Mouse (Mus musculus): ENCODE measurements around the gene Map4k5.

The Map4k5 gene

DNA sequence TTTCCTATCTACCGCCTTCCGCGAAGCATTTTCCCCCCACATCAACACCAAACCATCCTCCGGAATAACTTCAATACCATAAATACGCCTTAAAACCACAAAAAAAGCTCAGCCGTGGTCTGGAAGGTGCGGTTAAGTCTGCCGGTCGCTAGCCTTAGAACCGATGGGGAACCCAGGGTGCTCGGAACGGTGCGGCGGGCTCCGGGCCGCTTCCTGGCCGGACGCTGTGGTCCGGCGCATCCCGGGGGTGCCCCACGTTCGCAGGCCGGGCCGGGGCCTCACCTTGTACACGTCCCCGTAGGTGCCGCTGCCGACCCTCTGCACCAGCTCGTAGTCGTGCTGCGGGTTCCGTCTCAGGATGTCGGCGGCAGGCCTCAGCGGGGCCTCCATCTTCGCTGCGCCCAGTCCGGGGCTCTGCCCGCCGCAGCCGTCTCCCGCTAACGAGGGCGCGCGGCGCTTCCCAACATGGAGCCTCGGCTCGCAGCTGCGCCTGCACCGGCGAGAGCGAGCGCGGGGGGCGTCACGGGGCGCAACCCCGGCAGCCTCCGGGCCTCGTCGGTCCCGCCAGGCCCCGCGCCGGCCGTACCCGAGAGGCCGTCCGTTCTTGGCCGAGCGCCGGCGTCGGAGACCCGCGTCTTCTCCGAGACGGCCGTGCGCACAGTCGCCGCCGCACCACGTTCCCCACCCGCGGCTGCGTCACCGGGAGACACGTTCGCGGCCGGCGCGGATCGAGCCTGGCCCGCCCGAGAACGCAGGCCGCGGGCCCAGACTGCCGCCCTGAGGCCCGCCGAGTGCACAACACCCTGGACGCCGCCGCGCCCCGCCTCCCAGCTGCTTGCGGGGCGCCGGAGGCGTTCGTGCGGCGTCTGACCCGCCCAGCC is at the start of gene Map4k5, which contains the start of gene Atl1:
TSS of gene Map4k5 (minus strand) at position 830 of the 881 bp plus-strand sequence.
TSS of gene Atl1 (plus strand) at position 244 of the 881 bp plus-strand sequence.
- peak; percentile 72 to 73 for DNase-seq (ENCODE audit: low read depth in 2 of 2, low spot score in 2 of 2)

DNA sequence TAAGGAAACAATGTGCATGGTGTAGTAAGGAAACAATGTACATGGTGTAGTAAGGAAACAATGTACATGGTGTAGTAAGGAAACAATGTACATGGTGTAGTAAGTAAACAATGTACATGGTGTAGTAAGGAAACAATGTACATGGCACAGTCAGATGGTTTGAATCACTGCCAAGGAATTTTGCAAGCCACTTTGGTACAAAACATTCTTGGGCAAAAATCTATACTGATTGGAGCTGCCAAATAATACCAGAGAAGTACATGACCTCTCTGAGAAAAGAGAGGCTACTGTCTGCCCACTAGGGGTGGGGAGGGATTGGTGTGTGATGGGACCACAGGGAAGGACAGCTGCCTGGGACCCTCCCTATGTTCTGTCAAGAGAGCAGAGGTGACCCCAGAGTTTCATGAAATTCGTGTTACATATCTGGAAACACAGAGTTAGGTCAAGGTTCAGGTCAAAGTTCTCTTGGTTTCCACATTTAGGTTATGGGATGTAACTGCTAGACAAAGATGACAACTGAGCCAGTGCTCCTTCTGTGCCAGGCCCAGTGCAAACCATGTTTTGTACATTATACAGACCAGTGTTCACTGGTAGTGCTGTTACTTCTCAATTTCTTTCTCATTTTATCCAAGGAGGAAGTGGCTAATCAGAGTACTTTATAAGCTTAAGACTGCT is 48.8 kb upstream of the Map4k5 start:
- DNase-seq (ENCODE audit: low read depth in 2 of 2, low spot score in 2 of 2) = no peak

DNA sequence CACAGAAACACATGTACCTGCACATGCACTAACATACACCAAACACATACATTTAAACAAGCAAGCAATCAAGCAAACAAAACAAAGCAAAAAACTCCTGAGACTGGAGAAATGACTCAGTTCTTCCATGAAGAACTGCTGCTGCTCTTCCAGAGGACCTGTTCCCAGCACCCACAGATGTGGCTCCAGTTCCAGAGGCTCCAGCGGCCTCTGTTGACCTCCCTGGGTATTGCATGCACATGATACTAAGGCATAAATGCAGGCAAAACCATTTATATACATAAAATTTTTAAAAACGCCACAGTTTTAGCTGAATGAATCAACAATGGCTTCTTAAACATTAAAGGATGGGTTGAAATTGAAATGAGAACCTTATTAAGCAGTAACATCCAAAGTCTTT is 46.3 kb upstream of the Map4k5 start:
- peak in 1 of 2 experiments; percentile 5 for DNase-seq (ENCODE audit: low read depth in 2 of 2, low spot score in 2 of 2)

DNA sequence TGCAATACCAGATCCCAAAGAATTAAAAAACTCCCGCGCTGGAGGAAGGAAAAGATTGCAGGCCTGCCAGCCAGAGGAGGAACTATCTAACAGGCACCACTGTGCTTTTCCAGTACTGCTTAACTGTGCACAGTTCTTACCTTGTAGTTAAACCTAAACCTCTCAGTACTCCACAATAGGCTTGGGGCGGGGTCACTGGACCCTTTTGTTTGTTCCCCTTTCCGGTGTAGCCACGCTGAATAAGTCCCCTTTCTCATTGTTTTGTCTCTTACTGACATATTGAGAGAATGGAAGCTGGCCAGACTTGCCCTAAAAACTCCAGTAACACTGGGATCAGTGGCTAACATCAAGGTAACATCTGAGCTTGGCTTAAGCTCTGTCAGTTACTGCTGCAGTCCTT is 44.7 kb upstream of the Map4k5 start:
- no peak for DNase-seq (ENCODE audit: low read depth in 2 of 2, low spot score in 2 of 2)

DNA sequence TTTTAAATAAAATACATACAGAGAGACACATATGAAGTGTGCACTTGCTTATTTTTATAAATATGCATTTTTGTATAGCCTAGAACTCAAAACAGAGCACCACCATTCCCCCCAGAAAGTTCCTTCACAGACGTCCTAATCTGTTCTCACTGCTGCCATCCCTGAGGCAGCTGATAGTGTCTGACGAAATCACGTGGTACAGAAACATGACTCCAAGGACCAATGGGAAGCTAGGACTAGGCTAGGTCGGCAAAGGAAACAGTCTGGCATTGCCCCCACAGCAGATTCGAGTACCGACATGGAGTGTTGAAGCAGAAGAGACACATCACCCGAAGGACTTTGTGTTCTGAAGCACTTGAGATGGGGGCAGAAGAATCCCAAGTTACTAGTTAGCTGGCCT is 33.7 kb upstream of the Map4k5 start:
- DNase-seq (ENCODE audit: low read depth in 2 of 2, low spot score in 2 of 2) = no peak

DNA sequence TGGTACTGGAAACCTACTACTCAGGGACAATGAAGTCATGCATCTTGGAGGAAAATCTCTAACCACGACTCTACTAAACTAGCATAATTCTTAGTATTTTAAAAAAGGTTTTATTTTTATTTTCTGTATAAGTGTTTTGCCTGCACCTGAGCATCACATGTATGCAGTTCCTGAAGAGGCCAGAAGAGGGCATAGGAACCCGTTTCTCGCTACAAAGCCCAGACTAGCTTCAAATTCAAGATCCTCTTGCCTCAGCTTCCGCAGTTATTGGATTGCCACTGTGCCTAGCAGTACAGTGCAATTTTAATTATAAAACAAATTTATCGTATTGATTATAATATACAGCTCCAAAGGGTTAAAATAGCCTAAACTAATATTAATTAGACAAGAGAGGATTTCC is 31.0 kb upstream of the Map4k5 start:
- peak in 1 of 2 experiments; percentile 33 for DNase-seq (ENCODE audit: low read depth in 2 of 2, low spot score in 2 of 2)

DNA sequence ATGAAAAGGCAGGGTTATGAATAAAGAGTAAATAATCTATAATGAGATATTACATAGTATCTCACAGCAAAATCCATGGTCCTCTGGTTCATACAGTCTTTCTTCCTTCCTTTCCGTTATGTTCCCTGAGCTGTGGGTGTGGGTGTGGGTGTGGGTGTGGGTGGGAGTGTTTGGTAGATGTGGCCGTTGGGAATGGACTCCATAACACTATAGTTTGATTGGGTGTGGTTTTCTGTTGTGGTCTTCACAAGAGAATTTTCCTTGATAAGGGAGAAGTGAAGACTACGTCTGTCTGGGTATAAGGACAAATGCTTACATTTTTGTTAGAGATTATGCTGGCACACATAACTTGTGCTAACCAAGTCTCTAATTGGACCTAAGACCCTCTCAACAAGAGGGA is 30.6 kb upstream of the Map4k5 start:
- DNase-seq (ENCODE audit: low read depth in 2 of 2, low spot score in 2 of 2) = no peak

DNA sequence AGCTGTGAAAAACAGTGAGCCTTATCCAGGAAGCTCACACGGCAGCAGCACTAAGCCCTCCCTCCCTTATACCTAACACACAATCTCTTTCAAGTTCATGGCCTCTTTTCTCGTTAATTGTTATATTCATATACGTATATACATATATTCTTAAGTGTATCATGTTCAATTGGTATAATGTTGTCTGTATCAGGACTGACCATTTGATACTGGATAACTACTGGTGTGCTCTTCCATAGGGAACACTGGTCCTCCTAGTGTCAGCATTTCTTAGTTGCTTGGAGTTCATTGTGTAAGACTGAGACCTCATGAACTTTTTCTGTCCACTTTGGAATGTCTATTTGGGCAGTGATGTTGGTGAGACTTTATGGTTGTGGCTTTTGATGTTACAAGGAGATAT is 30.1 kb upstream of the Map4k5 start:
- no peak for DNase-seq (ENCODE audit: low read depth in 2 of 2, low spot score in 2 of 2)

DNA sequence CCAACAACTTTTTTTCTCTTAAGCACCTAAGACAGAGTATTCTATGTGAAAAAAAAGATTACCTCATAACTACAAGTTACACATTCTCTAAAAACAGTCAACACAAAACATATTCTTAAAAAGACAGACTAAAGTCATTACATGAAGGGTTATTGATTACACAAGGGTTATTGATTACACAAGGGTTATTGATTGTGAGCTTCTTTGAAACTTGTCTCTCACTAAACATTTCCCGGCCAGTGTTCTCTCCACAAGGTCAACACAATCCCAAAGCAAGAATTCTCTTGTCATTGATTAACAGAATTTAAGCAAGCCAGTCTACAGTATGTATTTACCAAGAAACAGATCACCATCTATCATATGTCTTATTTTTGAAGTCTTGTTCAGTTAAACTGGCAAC is 29.1 kb upstream of the Map4k5 start:
- DNase-seq (ENCODE audit: low read depth in 2 of 2, low spot score in 2 of 2) = no peak

DNA sequence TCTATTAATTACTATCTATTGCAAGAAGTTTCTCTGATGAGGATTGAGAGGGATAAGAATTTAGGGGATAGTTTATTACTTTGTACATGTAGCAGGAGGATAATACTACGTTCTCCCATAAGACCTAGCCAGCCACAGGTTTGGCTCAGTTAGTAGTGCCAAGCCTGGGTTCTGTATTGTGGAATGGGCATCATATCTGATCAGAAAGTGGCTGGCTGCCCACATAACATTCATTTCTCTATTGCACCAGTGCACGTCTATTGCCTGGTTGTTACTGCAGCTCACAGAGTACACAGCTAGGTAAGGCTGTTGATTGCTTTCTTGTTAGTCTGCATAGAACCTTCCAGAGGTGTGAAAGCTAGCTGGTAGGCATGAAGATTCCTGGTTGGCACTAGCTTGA is 24.9 kb upstream of the Map4k5 start:
- DNase-seq (ENCODE audit: low read depth in 2 of 2, low spot score in 2 of 2) = no peak

DNA sequence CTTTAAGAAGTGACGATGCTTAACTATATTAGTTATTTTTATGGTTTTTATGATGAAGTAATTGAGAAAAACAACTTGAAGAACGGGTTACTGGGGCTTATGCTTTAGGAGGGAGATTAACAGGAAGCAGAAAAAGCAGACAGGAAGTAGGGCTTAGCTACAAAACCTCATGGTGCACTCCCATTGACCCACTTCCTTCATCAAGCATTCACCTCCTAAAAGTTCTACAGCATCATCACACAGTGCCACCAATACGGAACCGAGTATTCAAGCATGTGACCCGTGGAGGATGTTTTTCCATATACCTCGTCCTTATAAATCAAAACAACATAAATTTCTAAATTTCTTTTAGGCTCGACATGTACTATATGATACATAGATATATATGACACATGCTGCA is 19.7 kb upstream of the Map4k5 start:
- no peak for DNase-seq (ENCODE audit: low read depth in 2 of 2, low spot score in 2 of 2)

DNA sequence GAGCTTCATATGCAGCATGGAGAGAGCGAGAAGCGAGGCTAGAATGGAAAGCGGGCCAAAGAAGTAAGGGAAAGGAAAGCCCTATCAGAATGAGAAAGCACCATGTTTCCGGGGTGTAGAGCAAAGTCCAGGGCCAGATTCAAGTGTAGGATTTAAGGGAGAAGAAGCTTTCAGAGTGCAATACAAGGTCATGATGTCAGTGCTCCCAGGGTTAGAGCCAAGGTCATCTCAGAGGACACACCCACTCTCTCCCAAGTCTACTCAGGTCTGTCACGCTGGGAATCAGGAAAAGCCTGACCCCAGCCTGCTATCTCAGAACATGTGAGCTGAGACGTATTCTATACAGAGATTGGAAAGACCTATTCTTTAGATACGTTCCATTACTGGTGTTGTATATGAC is 18.9 kb upstream of the Map4k5 start:
- no peak for DNase-seq (ENCODE audit: low read depth in 2 of 2, low spot score in 2 of 2)

DNA sequence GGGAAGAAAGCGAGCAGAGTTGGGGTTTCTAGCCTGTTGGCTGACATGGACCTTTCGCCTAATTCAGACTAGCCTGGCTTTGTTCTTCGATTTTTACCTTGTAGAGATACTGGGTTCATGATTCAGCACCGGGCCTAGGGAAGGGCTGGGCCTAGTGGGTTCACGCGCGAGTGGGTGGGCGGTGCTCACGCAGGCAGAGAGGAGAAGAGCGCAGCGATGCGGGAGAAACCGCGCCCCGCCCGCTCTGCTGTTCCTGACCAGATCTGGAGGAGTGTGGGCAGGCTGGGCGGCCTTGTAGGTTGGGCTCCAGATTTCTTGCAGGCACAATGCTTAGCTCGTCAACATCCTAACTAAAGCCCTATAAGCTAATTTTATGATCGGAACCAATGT is 15.5 kb upstream of the Map4k5 start:
- no peak for DNase-seq (ENCODE audit: low read depth in 2 of 2, low spot score in 2 of 2)

DNA sequence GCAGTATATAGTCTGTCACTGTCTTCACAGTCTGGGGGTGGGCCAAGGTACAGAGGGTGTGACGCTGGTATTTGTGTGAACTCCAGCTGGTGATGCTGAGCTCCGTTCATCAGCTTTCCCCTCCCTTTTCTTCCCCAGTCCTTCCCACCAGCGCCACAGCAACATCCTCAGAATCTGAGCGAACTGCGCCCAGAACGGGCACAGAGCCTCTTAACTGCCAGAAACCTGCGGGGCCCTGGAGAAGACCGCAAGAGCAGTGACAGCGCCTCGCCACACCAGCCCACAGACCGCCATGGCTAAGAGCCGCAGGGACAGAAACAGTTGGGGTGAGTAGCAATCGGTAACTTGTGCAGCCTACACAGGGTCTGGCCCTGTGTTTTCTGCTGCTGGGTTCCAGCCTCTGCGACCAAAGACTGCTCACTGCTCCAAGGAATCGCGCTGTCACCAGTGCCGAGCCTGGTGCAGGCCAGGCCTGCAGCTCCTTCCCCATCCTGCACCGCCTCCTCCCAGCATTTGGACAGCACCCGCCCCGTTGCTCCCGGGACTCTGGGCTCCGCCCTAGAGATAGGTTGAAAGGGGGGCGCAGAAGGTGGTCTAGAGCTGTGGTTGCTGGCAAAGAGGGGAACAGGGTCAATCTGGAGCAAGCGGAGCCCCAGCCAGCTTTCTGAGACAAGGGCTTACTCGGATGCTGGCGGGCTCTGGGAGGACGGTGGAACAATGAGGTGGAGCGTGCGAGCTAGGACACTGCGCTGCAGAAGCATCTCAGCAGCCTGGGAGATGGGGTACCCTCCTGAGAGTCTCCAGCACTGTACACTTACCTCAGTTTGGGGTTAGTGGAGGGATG is 14.9 kb upstream of the Map4k5 start:
- DNase-seq (ENCODE audit: low read depth in 2 of 2, low spot score in 2 of 2) = no peak

DNA sequence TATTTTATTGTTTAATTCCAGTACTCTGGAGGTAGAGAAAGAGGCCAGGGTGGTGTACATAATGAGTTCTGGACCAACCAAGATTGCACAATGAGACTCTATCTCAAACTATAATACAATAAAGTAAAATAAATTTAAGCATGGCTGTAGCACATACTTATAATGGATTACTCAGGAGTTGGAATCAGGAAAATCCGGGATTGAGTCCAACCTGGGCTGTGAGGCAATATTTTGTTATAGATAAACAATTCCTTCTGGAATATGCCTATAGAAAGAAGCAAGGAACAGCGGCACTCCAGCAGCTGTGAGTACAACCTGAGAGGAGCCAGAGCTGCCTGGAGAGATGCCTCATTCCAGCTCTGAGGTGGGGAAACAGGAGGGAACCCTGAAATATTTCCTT is 12.0 kb upstream of the Map4k5 start:
- DNase-seq (ENCODE audit: low read depth in 2 of 2, low spot score in 2 of 2) = no peak

DNA sequence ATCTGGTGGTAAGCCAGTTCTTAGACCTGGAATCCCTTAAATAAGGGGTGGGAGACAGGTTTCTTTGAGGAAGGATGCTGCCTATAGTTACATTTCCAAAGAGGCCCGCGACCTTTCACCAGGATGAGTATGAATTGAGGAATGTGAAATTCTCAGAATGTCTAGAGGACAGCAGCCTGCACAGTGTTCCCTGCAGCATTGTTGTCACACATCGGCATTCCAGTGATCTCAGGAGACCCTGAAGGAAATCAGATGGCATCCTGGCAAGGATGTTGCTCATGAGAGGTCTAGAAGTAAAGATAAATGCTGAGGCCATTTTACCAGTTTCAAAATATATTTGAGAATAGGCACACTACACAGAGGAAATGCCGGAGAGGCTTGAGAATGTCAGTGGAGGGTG is 5.1 kb upstream of the Map4k5 start:
- DNase-seq (ENCODE audit: low read depth in 2 of 2, low spot score in 2 of 2) = no peak

DNA sequence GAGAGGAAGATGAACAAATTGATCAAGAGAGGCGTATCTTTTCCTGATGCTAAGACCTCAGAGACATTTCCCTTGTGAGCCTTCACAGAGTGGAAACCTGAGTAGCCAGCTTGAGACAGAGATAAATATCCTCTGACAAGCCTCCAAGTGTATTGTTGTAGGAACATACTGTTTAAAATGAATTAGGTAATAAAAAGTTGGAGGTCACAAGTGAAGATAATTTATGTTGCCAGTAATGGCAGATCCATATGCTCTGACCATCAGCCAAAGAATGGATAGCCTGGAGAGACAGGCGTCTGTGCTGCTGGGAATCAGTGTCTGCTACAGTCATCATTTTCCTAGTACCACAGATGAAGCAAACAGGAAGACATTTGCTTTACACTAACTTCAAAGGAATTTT is 2.0 kb upstream of the Map4k5 start:
- DNase-seq (ENCODE audit: low read depth in 2 of 2, low spot score in 2 of 2) = no peak

DNA sequence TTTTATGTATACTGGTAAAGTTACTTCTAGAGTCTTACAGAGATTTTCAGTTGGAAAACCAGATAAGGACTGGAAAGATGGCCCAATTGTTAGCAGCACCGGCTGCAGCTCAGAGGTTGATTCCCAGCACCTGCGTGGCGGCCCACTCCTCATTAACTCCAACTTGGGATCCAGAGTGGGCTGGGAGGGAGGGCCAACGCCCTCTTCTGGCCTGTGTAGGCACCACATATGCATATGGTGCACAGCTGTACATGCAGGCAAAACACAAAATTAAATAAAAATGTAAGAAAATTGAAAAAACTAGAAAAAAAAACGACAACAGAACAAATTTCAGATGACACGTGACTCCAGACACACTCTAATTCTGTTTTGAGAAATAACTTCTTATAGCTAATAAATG is 927 bp upstream of the Map4k5 start:
- DNase-seq (ENCODE audit: low read depth in 2 of 2, low spot score in 2 of 2) = no peak

DNA sequence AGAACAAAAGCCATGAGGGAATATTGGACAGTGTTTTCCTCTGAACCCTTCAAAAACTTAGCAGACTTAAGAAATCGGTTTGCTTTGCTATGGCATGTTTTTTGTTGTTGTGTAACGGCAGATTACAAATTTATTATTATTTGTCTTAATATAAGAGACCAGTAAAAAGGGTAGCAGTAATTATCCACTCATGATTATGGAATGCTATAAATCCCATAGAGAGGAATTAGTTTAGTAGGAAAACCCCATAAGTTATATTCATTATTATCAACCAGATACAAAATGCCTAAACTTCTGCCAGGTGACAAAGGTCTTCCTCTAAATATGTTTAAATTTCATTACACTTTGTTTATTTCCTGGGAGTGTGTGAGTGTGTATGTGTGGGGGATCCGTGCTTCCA is 1.3 kb downstream of the Map4k5 start:
- DNase-seq (ENCODE audit: low read depth in 2 of 2, low spot score in 2 of 2) = no peak

DNA sequence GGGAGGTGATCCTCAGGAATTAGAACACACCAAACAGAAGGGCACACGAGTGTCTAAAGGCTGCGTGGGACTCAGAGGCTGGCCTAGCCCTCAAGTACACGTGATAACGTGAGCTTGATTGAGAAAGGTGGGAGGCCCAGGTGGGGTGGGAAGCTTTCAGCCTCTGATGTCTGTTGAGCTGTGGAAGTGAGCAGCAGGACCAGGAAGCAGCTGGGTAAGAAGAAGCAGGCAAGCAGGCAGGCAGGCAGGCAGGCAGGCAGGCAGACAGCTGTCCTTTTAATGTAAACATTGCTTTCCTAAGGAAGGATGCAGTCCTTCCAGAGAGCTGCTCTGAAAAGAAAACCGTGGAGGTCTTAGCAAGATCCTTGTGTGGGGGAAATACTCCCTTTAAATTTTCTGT is 2.5 kb downstream of the Map4k5 start:
- no peak for DNase-seq (ENCODE audit: low read depth in 2 of 2, low spot score in 2 of 2)

DNA sequence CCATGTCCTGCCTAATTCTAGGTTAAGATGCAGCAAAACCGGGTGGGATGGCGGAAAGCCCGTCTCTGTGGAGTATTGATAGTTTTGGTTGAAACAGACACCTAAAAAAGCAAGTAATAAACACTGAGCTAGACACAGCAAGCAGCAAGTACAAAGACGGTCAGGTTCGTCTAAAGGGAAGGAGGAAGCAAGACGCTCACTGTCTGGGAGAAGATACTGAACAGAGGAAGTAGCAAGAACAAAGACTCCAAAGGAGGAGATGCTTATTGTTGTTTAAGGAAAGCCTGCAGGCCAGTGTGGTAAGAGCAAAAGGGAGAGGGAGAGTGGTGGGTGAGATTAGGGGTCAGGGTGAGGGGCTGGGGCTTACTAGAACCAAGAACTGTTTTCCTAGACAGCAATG is 2.9 kb downstream of the Map4k5 start:
- no peak for DNase-seq (ENCODE audit: low read depth in 2 of 2, low spot score in 2 of 2)

DNA sequence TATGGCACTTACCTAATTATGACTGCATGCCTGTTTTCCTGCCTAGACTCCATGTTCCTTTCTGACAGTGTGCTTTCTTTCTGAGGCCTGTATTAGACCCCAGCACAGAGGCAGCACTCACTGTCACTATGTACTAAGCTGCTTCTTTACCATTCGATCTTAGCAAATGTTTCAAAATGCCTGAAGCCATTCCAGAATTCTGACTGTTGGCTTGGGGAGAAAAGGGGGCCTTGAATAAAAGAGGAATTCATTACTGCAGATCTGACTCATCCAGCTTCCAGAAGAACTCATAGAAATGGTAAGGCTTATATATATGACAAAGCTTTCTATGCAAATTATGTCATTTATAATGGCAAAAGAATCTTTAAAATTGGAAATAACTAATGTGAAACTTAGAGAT is 4.7 kb downstream of the Map4k5 start:
- DNase-seq (ENCODE audit: low read depth in 2 of 2, low spot score in 2 of 2) = no peak
